Mouse (Mus musculus): ENCODE data around the gene Sf3b2. TPM values are rescaled to one million over a fixed set of nuclear protein-coding genes. Genes with fewer than 3 reads are reported as not detected.

The Sf3b2 gene
- polyA plus RNA-seq, 1 experiment = 66.7 TPM

DNA sequence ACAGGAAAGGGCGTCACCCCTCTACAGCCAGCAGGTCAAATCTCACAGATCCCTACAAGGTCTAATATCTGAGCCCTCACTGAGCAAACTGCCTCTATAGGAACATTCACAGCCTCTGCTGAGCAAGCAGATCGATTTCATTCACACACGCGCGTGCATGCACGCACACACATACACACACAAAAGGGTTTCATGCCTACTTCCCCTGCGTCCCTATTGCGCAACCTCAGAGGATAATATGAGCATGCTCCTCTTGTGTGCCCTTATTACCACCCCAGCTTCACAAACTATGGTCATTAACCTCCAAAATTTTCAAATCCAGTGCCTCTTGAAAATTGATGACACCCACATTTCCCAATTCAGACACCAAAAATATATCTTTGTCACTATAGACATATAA lies 17.9 kb upstream of the Sf3b2 start:
- Histone ChIP-seq H3K36me3 (ENCODE audit: control insufficient read depth, insufficient read depth, low read length) (no peaks in the 10 kb centered on the region), H3K27ac (ENCODE audit: insufficient read depth, low read depth, low read length) (no peak overlapping the region), H3K4me1 (ENCODE audit: control insufficient read depth, insufficient read depth, insufficient read length, low read length) (no peaks in the 10 kb centered on the region), H3K4me3 (ENCODE audit: low read depth, low read length) (no peak overlapping the region), H3K27me3 (ENCODE audit: control insufficient read depth, insufficient read depth, low read length) (no peaks in the 10 kb centered on the region)
- 81% methylated on average over 8 of the region's 8 CpGs for WGBS
- TF ChIP-seq POLR2A (IDR thresholded peaks at IDR 0.05; ENCODE audit: low read depth, low read length) (no peak), CTCF (IDR thresholded peaks at IDR 0.05; ENCODE audit: extremely low read depth, insufficient read length, insufficient replicate concordance, low read depth, low read length) (no peak)

DNA sequence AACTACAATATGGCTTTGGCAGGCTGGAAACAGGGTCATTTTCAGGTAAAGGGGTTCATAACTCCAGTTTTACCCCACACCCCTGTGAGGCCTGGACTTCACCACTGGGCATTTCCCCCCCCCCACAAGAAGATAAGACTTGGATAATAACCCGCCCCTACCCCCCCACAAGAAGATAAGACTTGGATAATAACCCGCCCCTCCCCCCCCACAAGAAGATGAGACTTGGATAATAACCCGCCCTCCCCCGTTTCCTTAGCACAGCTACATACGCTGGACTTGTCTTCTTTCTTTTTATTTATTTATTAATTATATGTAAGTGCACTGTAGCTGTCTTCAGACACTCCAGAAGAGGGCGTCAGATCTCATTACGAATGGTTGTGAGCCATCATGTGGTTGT lies 13.8 kb upstream of the Sf3b2 start:
- Histone ChIP-seq H3K27me3 (ENCODE audit: control insufficient read depth, insufficient read depth, low read length) (peaks cover 3% of the 10 kb centered on the region; the same call in 1 of the 2 replicates), H3K36me3 (ENCODE audit: control insufficient read depth, insufficient read depth, low read length) (no peaks in the 10 kb centered on the region), H3K4me1 (ENCODE audit: control insufficient read depth, insufficient read depth, insufficient read length, low read length) (peaks cover 3% of the 10 kb centered on the region; the same call in 1 of the 2 replicates), H3K4me3 (ENCODE audit: low read depth, low read length) (no peak overlapping the region), H3K27ac (ENCODE audit: insufficient read depth, low read depth, low read length) (no peak overlapping the region)
- TF ChIP-seq POLR2A (IDR thresholded peaks at IDR 0.05; ENCODE audit: low read depth, low read length) (no peak), CTCF (IDR thresholded peaks at IDR 0.05; ENCODE audit: extremely low read depth, insufficient read length, insufficient replicate concordance, low read depth, low read length) (no peak)
- WGBS = 79% methylated on average over 7 of the region's 7 CpGs

DNA sequence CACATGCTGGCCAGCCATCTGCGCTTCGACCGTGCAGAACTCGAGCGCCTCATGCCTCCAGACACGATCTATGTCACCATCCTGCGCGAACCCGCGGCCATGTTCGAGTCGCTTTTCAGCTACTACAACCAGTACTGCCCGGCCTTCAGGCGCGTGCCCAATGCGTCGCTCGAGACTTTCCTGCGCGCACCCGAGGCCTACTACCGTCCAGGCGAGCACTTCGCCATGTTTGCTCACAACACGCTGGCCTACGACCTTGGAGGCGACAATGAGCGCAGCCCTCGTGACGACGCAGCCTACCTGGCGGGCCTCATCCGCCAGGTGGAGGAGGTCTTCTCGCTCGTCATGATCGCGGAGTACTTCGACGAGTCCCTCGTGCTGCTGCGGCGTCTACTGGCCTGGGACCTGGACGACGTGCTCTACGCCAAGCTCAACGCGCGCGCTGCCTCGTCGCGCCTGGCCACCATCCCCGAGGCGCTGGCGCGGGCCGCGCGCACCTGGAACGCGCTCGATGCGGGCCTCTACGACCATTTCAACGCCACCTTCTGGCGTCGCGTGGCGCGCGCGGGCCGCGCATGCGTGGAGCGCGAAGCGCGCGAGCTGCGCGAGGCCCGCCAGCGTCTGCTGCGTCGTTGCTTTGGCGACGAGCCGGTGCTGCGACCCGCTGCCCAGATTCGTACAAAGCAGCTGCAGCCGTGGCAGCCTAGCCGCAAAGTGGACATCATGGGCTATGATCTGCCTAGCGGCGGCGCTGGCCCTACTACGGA lies 11.9 kb upstream of the Sf3b2 start:
- TF ChIP-seq CTCF (IDR thresholded peaks at IDR 0.05; ENCODE audit: extremely low read depth, insufficient read length, insufficient replicate concordance, low read depth, low read length) = no peak
- TF ChIP-seq POLR2A (IDR thresholded peaks at IDR 0.05; ENCODE audit: low read depth, low read length) = no peak
- H3K36me3 ChIP-seq (ENCODE audit: control insufficient read depth, insufficient read depth, low read length) = no peaks in the 10 kb centered on the region
- H3K27ac ChIP-seq (ENCODE audit: insufficient read depth, low read depth, low read length) = no peak overlapping the region
- H3K4me1 ChIP-seq (ENCODE audit: control insufficient read depth, insufficient read depth, insufficient read length, low read length) = peaks cover 3% of the 10 kb centered on the region; the same call in 1 of the 2 replicates
- H3K27me3 ChIP-seq (ENCODE audit: control insufficient read depth, insufficient read depth, low read length) = peaks cover 3% of the 10 kb centered on the region; the same call in 1 of the 2 replicates
- 44% methylated on average over 98 of the region's 98 CpGs for WGBS
- peak overlapping the region; percentile 50 for H3K4me3 ChIP-seq (ENCODE audit: low read depth, low read length)

DNA sequence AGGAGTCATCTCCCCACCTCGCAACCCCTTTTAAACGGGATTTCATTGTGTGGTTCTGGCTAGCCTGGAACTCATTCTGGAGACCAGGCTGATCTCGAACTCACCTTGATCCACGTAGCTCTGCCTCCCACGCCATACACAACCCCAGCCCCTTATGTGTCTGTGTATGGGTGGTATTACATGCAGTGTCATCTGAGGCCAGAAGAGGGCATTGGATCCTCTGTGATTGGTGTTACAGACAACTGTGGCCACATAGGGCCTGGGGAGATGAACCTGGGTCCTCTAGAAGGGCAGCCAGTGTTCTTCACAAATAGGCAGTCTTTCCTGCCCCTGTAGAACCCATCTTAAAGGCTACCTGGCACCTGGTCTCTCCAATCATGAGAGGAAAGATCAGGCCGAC lies 11.0 kb upstream of the Sf3b2 start:
- TF ChIP-seq CTCF (IDR thresholded peaks at IDR 0.05; ENCODE audit: extremely low read depth, insufficient read length, insufficient replicate concordance, low read depth, low read length) (no peak), POLR2A (IDR thresholded peaks at IDR 0.05; ENCODE audit: low read depth, low read length) (no peak)
- Histone ChIP-seq H3K36me3 (ENCODE audit: control insufficient read depth, insufficient read depth, low read length) (no peaks in the 10 kb centered on the region), H3K27ac (ENCODE audit: insufficient read depth, low read depth, low read length) (no peak overlapping the region), H3K27me3 (ENCODE audit: control insufficient read depth, insufficient read depth, low read length) (peaks cover 3% of the 10 kb centered on the region; the same call in 1 of the 2 replicates), H3K4me3 (ENCODE audit: low read depth, low read length) (no peak overlapping the region), H3K4me1 (ENCODE audit: control insufficient read depth, insufficient read depth, insufficient read length, low read length) (peaks cover 3% of the 10 kb centered on the region; the same call in 1 of the 2 replicates)
- WGBS = 84% methylated on average over 6 of the region's 6 CpGs

DNA sequence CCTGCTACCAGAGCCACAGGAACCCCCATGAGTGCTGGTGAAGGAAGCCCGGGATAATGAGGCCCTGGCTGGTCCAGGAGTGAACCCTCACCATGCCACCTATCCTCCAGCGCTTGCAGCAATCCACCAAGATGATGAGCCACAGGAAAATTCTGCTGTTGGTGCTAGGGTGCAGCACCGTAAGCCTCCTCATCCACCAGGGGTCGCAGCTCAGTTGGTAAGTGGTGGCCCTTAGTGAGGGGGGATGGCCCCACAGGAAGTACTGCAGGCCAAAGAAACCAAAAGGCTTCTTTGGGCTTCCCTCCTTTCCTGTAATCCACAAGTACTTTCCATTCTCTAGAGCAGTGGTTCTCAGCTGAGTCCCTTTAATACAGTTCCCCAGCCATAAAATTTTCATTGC lies 7.2 kb upstream of the Sf3b2 start:
- H3K4me1 ChIP-seq (ENCODE audit: control insufficient read depth, insufficient read depth, insufficient read length, low read length) = peaks cover 3% of the 10 kb centered on the region; the same call in 1 of the 2 replicates
- H3K4me3 ChIP-seq (ENCODE audit: low read depth, low read length) = no peak overlapping the region
- TF ChIP-seq POLR2A (IDR thresholded peaks at IDR 0.05; ENCODE audit: low read depth, low read length) (no peak), CTCF (IDR thresholded peaks at IDR 0.05; ENCODE audit: extremely low read depth, insufficient read length, insufficient replicate concordance, low read depth, low read length) (peak; percentile 44; the same call in 1 of the 2 replicates)
- no peaks in the 10 kb centered on the region for H3K36me3 ChIP-seq (ENCODE audit: control insufficient read depth, insufficient read depth, low read length)
- H3K27me3 ChIP-seq (ENCODE audit: control insufficient read depth, insufficient read depth, low read length) = peaks cover 3% of the 10 kb centered on the region; the same call in 1 of the 2 replicates
- 6% methylated on average over 4 of the region's 4 CpGs for WGBS
- H3K27ac ChIP-seq (ENCODE audit: insufficient read depth, low read depth, low read length) = no peak overlapping the region

- WGBS = 69% methylated on average over 6 of the region's 6 CpGs
- Histone ChIP-seq H3K27ac (ENCODE audit: insufficient read depth, low read depth, low read length) (no peak overlapping the region), H3K4me1 (ENCODE audit: control insufficient read depth, insufficient read depth, insufficient read length, low read length) (no peaks in the 10 kb centered on the region), H3K27me3 (ENCODE audit: control insufficient read depth, insufficient read depth, low read length) (no peaks in the 10 kb centered on the region), H3K36me3 (ENCODE audit: control insufficient read depth, insufficient read depth, low read length) (no peaks in the 10 kb centered on the region), H3K4me3 (ENCODE audit: low read depth, low read length) (no peak overlapping the region)
- TF ChIP-seq CTCF (IDR thresholded peaks at IDR 0.05; ENCODE audit: extremely low read depth, insufficient read length, insufficient replicate concordance, low read depth, low read length) (no peak), POLR2A (IDR thresholded peaks at IDR 0.05; ENCODE audit: low read depth, low read length) (no peak)
These were observed 5.3 kb upstream of the Sf3b2 start for GRCm38 (mm10) chr19:5300588-5300987.
